7 mouse cellular contexts compared by ENCODE assay signal in the genomic region with DNA sequence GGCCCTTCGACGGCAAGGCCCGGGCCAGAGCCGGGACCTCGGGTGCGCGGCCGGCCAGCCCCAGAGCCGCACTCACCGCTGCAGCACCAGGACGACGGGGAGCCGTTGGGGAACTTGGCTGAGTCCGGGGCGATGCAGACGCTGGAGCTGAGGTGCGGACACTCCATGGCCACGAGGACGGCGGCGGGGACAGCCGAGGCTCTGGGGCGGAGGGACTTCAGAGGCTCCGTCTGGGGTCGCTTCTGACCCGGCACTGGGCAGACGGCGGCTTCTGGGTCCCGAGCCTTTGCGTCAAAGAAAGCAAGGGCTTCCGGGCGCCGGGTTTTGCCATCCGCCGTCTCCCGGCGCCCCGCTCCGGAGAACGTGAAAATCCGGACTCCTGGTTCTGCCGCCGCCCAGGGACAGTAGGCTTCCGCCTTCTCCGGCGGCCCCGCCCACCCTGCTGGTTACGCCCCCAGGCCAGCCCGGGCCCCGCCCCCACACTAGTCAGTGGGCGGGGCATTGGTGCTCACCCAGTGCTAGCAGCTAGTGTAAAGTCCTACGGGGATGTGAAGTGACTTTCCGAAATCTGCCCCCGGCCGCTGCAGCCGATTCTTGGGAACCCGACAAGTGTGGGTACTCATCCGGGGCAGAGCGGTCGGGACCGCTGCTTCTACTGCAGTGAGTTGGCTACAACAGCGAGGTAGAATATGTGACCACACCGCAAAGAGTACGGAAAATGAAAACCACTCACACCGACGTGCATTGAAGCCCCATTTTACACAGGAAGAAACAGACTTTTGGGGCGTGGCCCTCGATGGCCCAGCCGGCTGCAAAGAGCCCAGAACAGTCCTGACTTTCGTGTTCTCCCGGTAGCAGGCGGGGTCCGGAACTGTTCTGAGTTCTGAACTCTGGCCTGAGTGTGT. TPM values are rescaled to one million over a fixed set of nuclear protein-coding genes. Genes with fewer than 3 reads are reported as not detected.
DNase-seq lines count a peak whose midpoint lies in the region; ATAC-seq and TF ChIP-seq lines count a peak whose summit lies in the region.

A gene (minus strand): TSS at position 435 of the 905 bp plus-strand sequence.

- intact Hi-C loops in left cerebral cortex, postnatal 4 days (cut with DNase I): no loop called here

- peaks cover 9% of the 10 kb centered on the region for H3K4me1 ChIP-seq in intestine, postnatal 0 days (replicated peaks; ENCODE audit: control insufficient read depth, insufficient read depth, low read length)
- peaks cover 52% of the 10 kb centered on the region for H3K4me1 ChIP-seq in midbrain, embryonic 12.5 days
- peaks cover 13% of the 10 kb centered on the region; the same call in 1 of the 2 replicates for H3K4me1 ChIP-seq in small intestine, adult 2 months (ENCODE audit: control insufficient read depth, insufficient read depth, insufficient read length, low read length)

- DNase-seq in adrenal gland, adult 8-10 months: peak; percentile 91
- DNase-seq in embryo, embryonic 9.5 days (ENCODE audit: extremely low spot score): peak; percentile 99
- peak; percentile 71 for DNase-seq in gonadal fat pad, adult 2 months (ENCODE audit: low read depth)
- peak; percentile 97 for DNase-seq in left cerebral cortex, postnatal 4 days

- peak; percentile 51; the same call in 1 of the 2 replicates for TF ChIP-seq POLR2A in small intestine, adult 2 months (IDR thresholded peaks at IDR 0.05; ENCODE audit: low read depth, low read length)

- no peaks in the 10 kb centered on the region for H3K9me3 ChIP-seq in intestine, postnatal 0 days (ENCODE audit: control insufficient read depth)
- no peaks in the 10 kb centered on the region for H3K9me3 ChIP-seq in midbrain, embryonic 12.5 days

- peak within 1 kb of the TSS; percentile 97 for H3K4me3 ChIP-seq in intestine, postnatal 0 days (ENCODE audit: low read depth, low read length)
- H3K4me3 ChIP-seq in midbrain, embryonic 12.5 days: peak within 1 kb of the TSS; percentile 98
- H3K4me3 ChIP-seq in small intestine, adult 2 months (ENCODE audit: low read depth, low read length): peak within 1 kb of the TSS; percentile 99

- H3K9ac ChIP-seq in intestine, postnatal 0 days (ENCODE audit: low read depth, low read length): peak within 1 kb of the TSS; percentile 100
- H3K9ac ChIP-seq in midbrain, embryonic 12.5 days (replicated peaks): peak within 1 kb of the TSS; percentile 98

- TF ChIP-seq CTCF in intestine, postnatal 0 days (IDR thresholded peaks at IDR 0.05; ENCODE audit: low read depth): no peak
- peak; percentile 4; the same call in 1 of the 2 replicates for TF ChIP-seq CTCF in small intestine, adult 2 months (IDR thresholded peaks at IDR 0.05; ENCODE audit: extremely low read depth, insufficient read length, insufficient replicate concordance, low read depth, low read length)

- no peaks in the 10 kb centered on the region for H3K36me3 ChIP-seq in intestine, postnatal 0 days (ENCODE audit: control insufficient read depth, insufficient read depth)
- H3K36me3 ChIP-seq in midbrain, embryonic 12.5 days: no peaks in the 10 kb centered on the region
- H3K36me3 ChIP-seq in small intestine, adult 2 months (ENCODE audit: control insufficient read depth, insufficient read depth, low read length): no peaks in the 10 kb centered on the region

- WGBS in intestine, postnatal 0 days: under 1% methylated on average over 73 of the region's 73 CpGs
- under 1% methylated on average over 64 of the region's 73 CpGs for WGBS in midbrain, embryonic 12.5 days
- WGBS in small intestine, adult 2 months: under 1% methylated on average over 73 of the region's 73 CpGs

- peak within 1 kb of the TSS; percentile 99 for H3K27ac ChIP-seq in intestine, postnatal 0 days (ENCODE audit: low read depth, low read length)
- peak within 1 kb of the TSS; percentile 95 for H3K27ac ChIP-seq in midbrain, embryonic 12.5 days (replicated peaks)
- peak within 1 kb of the TSS; percentile 100 for H3K27ac ChIP-seq in small intestine, adult 2 months (ENCODE audit: insufficient read depth, low read depth, low read length)

- H3K27me3 ChIP-seq in intestine, postnatal 0 days (replicated peaks; ENCODE audit: control insufficient read depth, insufficient read depth, low read length): no peaks in the 10 kb centered on the region
- H3K27me3 ChIP-seq in midbrain, embryonic 12.5 days: peaks cover 12% of the 10 kb centered on the region
- H3K27me3 ChIP-seq in small intestine, adult 2 months (ENCODE audit: control insufficient read depth, insufficient read depth, low read length): no peaks in the 10 kb centered on the region

- H3K4me2 ChIP-seq in intestine, postnatal 0 days (replicated peaks; ENCODE audit: low read depth): peak within 1 kb of the TSS; percentile 79
- H3K4me2 ChIP-seq in midbrain, embryonic 12.5 days (replicated peaks): peak within 1 kb of the TSS; percentile 73

- ATAC-seq in intestine, postnatal 0 days: peak; percentile 89
- ATAC-seq in midbrain, embryonic 12.5 days (ENCODE audit: low FRiP score, low read depth): peak; percentile 92

RNA-seq across cellular contexts. Expression of the gene that starts here (rescaled TPM):
- total RNA-seq in adrenal gland, adult 8-10 months (2022): 10 to 100 TPM; 37.2 to 53.7 (median 45.7) TPM
- polyA plus RNA-seq in gonadal fat pad, adult 2 months (2012; rRNA removed): 15.2 and 16.1 TPM in 2 replicates
- 63.5 and 70.3 TPM in 2 replicates for polyA plus RNA-seq in intestine, postnatal 0 days (2015; fragmentation: Nextera tagmentation; extraction: Ambion mirVana)
- 10 to 100 TPM; 60.7 to 67.3 TPM for total RNA-seq in left cerebral cortex, postnatal 4 days (2021)
- 100 and 104 TPM in 2 replicates for polyA plus RNA-seq in midbrain, embryonic 12.5 days (2016; fragmentation: Nextera tagmentation; extraction: Ambion mirVana)
- 9.4 and 19.8 TPM in 2 replicates for polyA plus RNA-seq in small intestine, adult 2 months (2012; rRNA removed)

Comparison
In these comparisons a context has a peak if more than half of its experiments do, and no peak if none do; other contexts are left out.
1. Peak in every context shown above with its lines: DNase-seq, ATAC-seq, H3K4me3 ChIP-seq and H3K27ac ChIP-seq.